Mouse (Mus musculus) CH12.LX (cell line): ENCODE measurements around the gene Gcnt2. TPM values are rescaled to one million over a fixed set of nuclear protein-coding genes. Genes with fewer than 3 reads are reported as not detected.

Source experiments
- DNase-seq: peaks from one replicate; pipeline ENCODE4 v3.0.0-alpha.2; 2013; ENCODE audit errors: extremely low read depth
- H3K27ac ChIP-seq: 2 replicates; pipeline ENCODE4 v1.5.1; 2012; ENCODE audit warnings: low read depth, mild to moderate bottlenecking, control low read depth, moderate library complexity; ENCODE audit not compliant: insufficient read depth
- H3K27me3 ChIP-seq: replicated peaks from 2 replicates; pipeline ENCODE3; 2012; ENCODE audit warnings: inconsistent platforms
- H3K36me3 ChIP-seq, 2 experiments: replicated peaks in 1 of 2; 2 replicates each; pipeline versions ENCODE3 to v1.6.1; 2012; ENCODE audit warnings: inconsistent platforms in 1 of 2, low read length in 1 of 2, mild to moderate bottlenecking in 1 of 2, mixed read lengths in 1 of 2, moderate library complexity in 1 of 2; ENCODE audit not compliant: control insufficient read depth in 1 of 2, insufficient read depth in 1 of 2
- H3K4me1 ChIP-seq, 2 experiments: 2 replicates each; pipeline ENCODE4 v1.6.1; 2012; ENCODE audit warnings: inconsistent platforms in 1 of 2, moderate library complexity in 1 of 2; ENCODE audit not compliant: insufficient read depth in 2 of 2, control insufficient read depth in 1 of 2
- H3K4me2 ChIP-seq: 2 replicates; pipeline ENCODE4 v1.6.1; 2012; ENCODE audit warnings: low read depth, mild to moderate bottlenecking, control low read depth; ENCODE audit not compliant: poor library complexity, insufficient read depth, severe bottlenecking
- H3K4me3 ChIP-seq, 3 experiments: fragments of 150-350 bp in 1 of 3; sonication (generic) in 1 of 3; replicated peaks in 1 of 3; 2 replicates each; pipeline versions ENCODE3 to v1.5.1; 2011 to 2012; ENCODE audit warnings: low read depth in 2 of 3, low read length in 2 of 3, mild to moderate bottlenecking in 2 of 3, moderate library complexity in 2 of 3, control low read depth in 1 of 3, improper control_type of control experiment in 1 of 3, inconsistent platforms in 1 of 3, mixed read lengths in 1 of 3; ENCODE audit not compliant: poor library complexity in 1 of 3
- H3K79me2 ChIP-seq: replicated peaks from 2 replicates; pipeline ENCODE4 v1.6.1; 2012; ENCODE audit warnings: mild to moderate bottlenecking, moderate library complexity; ENCODE audit not compliant: control insufficient read depth, poor library complexity, insufficient read depth, severe bottlenecking; ENCODE audit errors: extremely low read depth
- H3K9ac ChIP-seq: 2 replicates; pipeline ENCODE4 v1.6.1; 2012; ENCODE audit warnings: low read depth, mild to moderate bottlenecking, control low read depth, moderate library complexity; ENCODE audit not compliant: insufficient read depth
- H3K9me3 ChIP-seq: replicated peaks from 2 replicates; pipeline ENCODE3; 2012; ENCODE audit warnings: low read length, inconsistent platforms, mixed read lengths
- BHLHE40 ChIP-seq: IDR thresholded peaks from 2 replicates; pipeline ENCODE4 v1.6.1; 2011; ENCODE audit warnings: mild to moderate bottlenecking, low read depth, low read length, improper control_type of control experiment
- CHD1 ChIP-seq: IDR thresholded peaks from 2 replicates; pipeline ENCODE4 v1.6.1; 2012; ENCODE audit warnings: low read depth, low read length, improper control_type of control experiment, inconsistent platforms
- CHD2 ChIP-seq: IDR thresholded peaks from 2 replicates; pipeline ENCODE4 v1.6.1; 2011; ENCODE audit warnings: low read length, improper control_type of control experiment
- EP300 ChIP-seq: IDR thresholded peaks from 2 replicates; pipeline ENCODE4 v1.6.1; 2011; ENCODE audit warnings: low read length, improper control_type of control experiment
- HCFC1 ChIP-seq: IDR thresholded peaks from 2 replicates; pipeline ENCODE4 v1.6.1; 2012; ENCODE audit warnings: low read depth, mild to moderate bottlenecking, inconsistent platforms, low read length, improper control_type of control experiment
- JUN ChIP-seq: IDR thresholded peaks from 2 replicates; pipeline ENCODE4 v1.6.1; 2011; ENCODE audit warnings: low read depth, mild to moderate bottlenecking, low read length, improper control_type of control experiment, moderate library complexity; ENCODE audit not compliant: insufficient read depth
- MEF2A ChIP-seq: IDR thresholded peaks from 2 replicates; pipeline ENCODE4 v1.6.1; 2014; ENCODE audit warnings: low read depth, mild to moderate bottlenecking, inconsistent platforms, low read length, improper control_type of control experiment, borderline replicate concordance
- PAX5 ChIP-seq: IDR thresholded peaks from 2 replicates; pipeline ENCODE4 v1.6.1; 2012; ENCODE audit warnings: low read length, inconsistent platforms, mixed read lengths
- POLR2AphosphoS2 ChIP-seq: IDR thresholded peaks from 2 replicates; pipeline ENCODE4 v1.6.1; 2011; ENCODE audit warnings: low read depth, low read length, improper control_type of control experiment
- SIN3A ChIP-seq: IDR thresholded peaks from 2 replicates; pipeline ENCODE4 v1.6.1; 2012; ENCODE audit warnings: low read length, improper control_type of control experiment, inconsistent platforms
- TBP ChIP-seq: conservative IDR thresholded peaks from 2 replicates; pipeline ENCODE4 v1.6.1; 2011; ENCODE audit warnings: low read depth, low read length, improper control_type of control experiment
- TCF12 ChIP-seq: IDR thresholded peaks from 2 replicates; pipeline ENCODE4 v1.6.1; 2014; ENCODE audit warnings: low read depth, mild to moderate bottlenecking, inconsistent platforms, low read length, improper control_type of control experiment
- USF1 ChIP-seq: IDR thresholded peaks from 2 replicates; pipeline ENCODE4 v1.6.1; 2014; ENCODE audit warnings: low read depth, mild to moderate bottlenecking, inconsistent platforms, low read length, improper control_type of control experiment
- ZKSCAN1 ChIP-seq: IDR thresholded peaks from 2 replicates; pipeline ENCODE4 v1.6.1; 2012; ENCODE audit warnings: low read depth, inconsistent platforms, low read length, improper control_type of control experiment, borderline replicate concordance
- ZNF384 ChIP-seq: IDR thresholded peaks from 2 replicates; pipeline ENCODE4 v1.6.1; 2012; ENCODE audit warnings: low read depth, low read length, improper control_type of control experiment, inconsistent platforms
- dilution Hi-C: fragments of 300-500 bp; cut with MboI; formaldehyde crosslinking; loops from 2 replicates; pipeline ENCODE4 v1.14.3; 2020; ENCODE audit warnings: low sequenced_read_pairs; ENCODE audit not compliant: extremely low pct_unique_long_range_greater_than_20kb, extremely low pct_ligation_motif_present
- in situ Hi-C: fragments of 300-500 bp; cut with MboI; formaldehyde crosslinking; loops from 3 replicates; pipeline ENCODE4 v1.14.3; 2019; ENCODE audit warnings: low sequenced_read_pairs, low pct_ligation_motif_present, low pct_unique_long_range_greater_than_20kb, mixed read lengths
- polyA plus RNA-seq: library from polyadenylated mRNA; unstranded; fragments of >175 nt; gene quantifications from 2 replicates; pipeline ENCODE4 v1.2.1, GENCODE M21; 2012; ENCODE audit warnings: low read depth; ENCODE audit not compliant: insufficient read length
- total RNA-seq, 2 experiments: library from RNA; depleted of rRNA; stranded (reverse); fragments of 300-350 nt in 1 of 2; fragments of >200 nt in 1 of 2; gene quantifications; 2 replicates each; pipeline ENCODE4 v1.2.3; 2012 to 2014

The Gcnt2 gene
- total and polyA plus RNA-seq, 3 experiments: not detected

DNA sequence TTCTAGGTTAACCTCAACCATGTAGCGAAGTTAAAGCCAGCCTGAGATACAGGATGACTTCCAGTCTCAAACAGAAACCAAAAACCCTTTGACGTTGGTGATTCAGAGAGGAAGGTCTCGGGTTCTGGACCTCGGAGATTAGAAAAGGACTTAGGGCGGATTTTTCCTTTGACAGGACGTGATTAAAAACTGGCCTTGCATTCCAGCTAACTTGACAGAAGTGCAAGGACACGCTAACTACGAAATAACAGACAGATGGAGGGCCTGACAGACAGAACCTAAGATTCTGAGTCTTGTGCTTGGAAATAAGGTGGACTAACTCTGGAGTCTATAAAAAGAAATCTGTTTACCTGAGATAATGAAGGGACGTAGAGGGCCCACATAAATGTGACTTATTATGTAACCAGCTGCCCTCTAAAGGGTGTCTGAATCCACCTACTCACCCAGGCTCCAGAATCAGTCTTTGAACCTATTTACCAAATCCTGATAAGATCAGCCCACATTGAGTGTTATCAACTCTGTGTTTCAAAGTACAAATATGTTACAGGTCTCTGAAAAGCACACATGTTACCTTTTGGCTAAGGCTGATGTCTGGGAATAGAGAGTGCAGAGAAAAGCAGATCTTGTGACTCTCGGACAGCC lies 18.3 kb upstream of the Gcnt2 start:
- Histone ChIP-seq H3K4me1 (peaks cover 0 to 5% of the 10 kb centered on the region in 2 experiments; a peak in 1 of 4 replicates), H3K9me3 (no peaks in the 10 kb centered on the region), H3K36me3 (no peaks in the 10 kb centered on the region), H3K4me2 (no peak overlapping the region), H3K4me3 (no peak overlapping the region), H3K79me2 (no peaks in the 10 kb centered on the region), H3K27me3 (no peaks in the 10 kb centered on the region), H3K9ac (no peak overlapping the region), H3K27ac (no peak overlapping the region)
- DNase-seq: no peak
- in situ Hi-C loops: loop anchor here (10.0 kb wide), 2 partner anchors 134 to 394 kb away; no protein-coding TSS in a partner anchor
- dilution Hi-C loops: no loop called here
- TF ChIP-seq MEF2A: no peak
- TF ChIP-seq TCF12: no peak
- TF ChIP-seq CHD2: no peak
- no peak for TF ChIP-seq BHLHE40
- TF ChIP-seq EP300: no peak
- TF ChIP-seq POLR2AphosphoS2: no peak
- no peak for TF ChIP-seq USF1
- no peak for TF ChIP-seq SIN3A
- TF ChIP-seq ZNF384: no peak
- TF ChIP-seq TBP: no peak
- TF ChIP-seq PAX5: no peak
- no peak for TF ChIP-seq ZKSCAN1
- no peak for TF ChIP-seq JUN
- no peak for TF ChIP-seq HCFC1

DNA sequence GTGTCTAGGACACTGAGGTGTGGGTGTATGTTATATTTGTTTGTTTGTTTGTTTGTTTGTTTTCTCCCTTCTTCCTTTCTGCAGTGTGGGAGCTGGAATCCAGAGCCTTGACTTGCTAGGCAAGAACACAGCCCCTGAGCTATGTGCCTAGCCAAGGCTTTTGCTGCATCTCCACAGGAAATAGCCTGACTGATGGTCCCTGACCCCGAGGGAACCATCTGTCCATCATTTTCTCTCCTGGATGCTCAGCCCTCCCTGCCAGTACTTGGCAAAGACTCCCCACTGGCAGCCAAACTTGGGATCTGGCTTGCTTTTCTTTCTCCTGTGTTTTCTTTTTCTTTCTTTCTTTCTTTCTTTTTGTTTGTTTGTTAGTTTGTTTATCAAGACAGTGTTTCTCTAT lies 17.4 kb upstream of the Gcnt2 start:
- TF ChIP-seq ZNF384 (no peak), CHD1 (no peak)
- TF ChIP-seq, all 38 proteins: peak for 0
- in situ Hi-C loops (loop anchor here (10.0 kb wide), 2 partner anchors 133 to 393 kb away; no protein-coding TSS in a partner anchor), dilution Hi-C loops (no loop called here)
- no peak overlapping the region for H3K27ac ChIP-seq
- H3K9me3 ChIP-seq: no peaks in the 10 kb centered on the region
- H3K4me2 ChIP-seq: no peak overlapping the region
- H3K27me3 ChIP-seq: no peaks in the 10 kb centered on the region
- H3K36me3 ChIP-seq: no peaks in the 10 kb centered on the region
- no peak overlapping the region for H3K9ac ChIP-seq
- H3K79me2 ChIP-seq: no peaks in the 10 kb centered on the region
- DNase-seq: no peak
- no peak overlapping the region for H3K4me3 ChIP-seq
- H3K4me1 ChIP-seq: peaks cover 0 to 5% of the 10 kb centered on the region in 2 experiments; a peak in 1 of 4 replicates
